Mouse (Mus musculus) liver, adult 2 months (tissue): ENCODE measurements around the gene Stpg4. TPM values are rescaled to one million over a fixed set of nuclear protein-coding genes. Genes with fewer than 3 reads are reported as not detected.

Source experiments
- DNase-seq: peaks from one replicate; pipeline ENCODE4 v3.0.0-alpha.2; 2011; ENCODE audit warnings: low read depth, low spot score; ENCODE audit errors: extremely low read depth
- H3K27ac ChIP-seq: fragments of 200-500 bp; replicated peaks from 2 replicates; pipeline ENCODE4 v1.5.1; 2012; ENCODE audit warnings: low read depth, mild to moderate bottlenecking, control low read depth, inconsistent platforms, low read length; ENCODE audit not compliant: insufficient read depth
- H3K27me3 ChIP-seq: fragments of 200-500 bp; 2 replicates; pipeline ENCODE4 v1.6.1; 2012; ENCODE audit warnings: mild to moderate bottlenecking, moderate library complexity, low read length, inconsistent platforms; ENCODE audit not compliant: control insufficient read depth, insufficient read depth
- H3K36me3 ChIP-seq: fragments of 200-500 bp; 2 replicates; pipeline ENCODE4 v1.6.1; 2012; ENCODE audit warnings: low read length, inconsistent platforms; ENCODE audit not compliant: control insufficient read depth, insufficient read depth
- H3K4me1 ChIP-seq: fragments of 200-500 bp; 2 replicates; pipeline ENCODE4 v1.6.1; 2011; ENCODE audit warnings: low read length; ENCODE audit not compliant: control insufficient read depth, insufficient read depth
- H3K4me3 ChIP-seq: fragments of 200-500 bp; 2 replicates; pipeline ENCODE4 v1.5.1; 2011; ENCODE audit warnings: low read depth, mild to moderate bottlenecking, control low read depth, low read length, moderate library complexity; ENCODE audit not compliant: insufficient read depth
- H3K79me2 ChIP-seq: fragments of 200-500 bp; 2 replicates; pipeline ENCODE4 v1.6.1; 2012; ENCODE audit warnings: inconsistent platforms, mild to moderate bottlenecking, low read length, moderate library complexity; ENCODE audit not compliant: control insufficient read depth, insufficient read depth
- H3K9ac ChIP-seq: fragments of 200-500 bp; 2 replicates; pipeline ENCODE4 v1.6.1; 2012; ENCODE audit warnings: low read depth, mild to moderate bottlenecking, control low read depth, inconsistent platforms, low read length
- CTCF ChIP-seq: fragments of 200-500 bp; IDR thresholded peaks from 2 replicates; pipeline ENCODE4 v1.5.1; 2011; ENCODE audit warnings: low read depth, low read length, control low read depth
- POLR2A ChIP-seq: fragments of 200-500 bp; IDR thresholded peaks from 2 replicates; pipeline ENCODE4 v1.6.1; 2011; ENCODE audit warnings: low read length, control low read depth; ENCODE audit not compliant: insufficient read depth; ENCODE audit errors: extremely low read depth
- WGBS: fragments of 180-500 bp; shearing (Covaris S2); methylation state at CpG from one replicate; pipeline ENCODE4 v1.1.7; 2018; 5-methylcytosine and 5-hydroxymethylcytosine counted together
- polyA plus RNA-seq: library from polyadenylated mRNA; depleted of rRNA; stranded (reverse); fragments of >200 nt; gene quantifications from 2 replicates; pipeline ENCODE4 v1.2.3, GENCODE M21; 2012
- total RNA-seq: library from RNA; depleted of rRNA; stranded (reverse); fragments of >200 nt; gene quantifications from 2 replicates; pipeline ENCODE4 v1.2.3, GENCODE M21; 2014

Gene Stpg4
- total and polyA plus RNA-seq, 2 experiments = not detected

GRCm38 (mm10) chr17:87445917-87446766 lies 18.6 kb upstream of the Stpg4 start:
- no peak for TF ChIP-seq CTCF
- no peak for TF ChIP-seq POLR2A
- Histone ChIP-seq H3K4me1 (peaks cover 7% of the 10 kb centered on the region), H3K4me3 (peak overlapping the region; percentile 85), H3K27ac (peak overlapping the region; percentile 70), H3K9ac (peak overlapping the region; percentile 87), H3K27me3 (no peaks in the 10 kb centered on the region), H3K36me3 (peaks cover 3% of the 10 kb centered on the region; the same call in 1 of the 2 replicates), H3K79me2 (peaks cover 19% of the 10 kb centered on the region; the same call in 1 of the 2 replicates)
- under 1% methylated on average over 74 of the region's 86 CpGs for WGBS
- DNase-seq = no peak

- Histone ChIP-seq H3K4me1 (peaks cover 9% of the 10 kb centered on the region), H3K36me3 (peaks cover 3% of the 10 kb centered on the region; the same call in 1 of the 2 replicates), H3K4me3 (peak overlapping the region; percentile 85), H3K27me3 (no peaks in the 10 kb centered on the region), H3K9ac (peak overlapping the region; percentile 87), H3K79me2 (peaks cover 19% of the 10 kb centered on the region; the same call in 1 of the 2 replicates), H3K27ac (no peak overlapping the region)
- peak; percentile 48 for DNase-seq
- under 1% methylated on average over 13 of the region's 13 CpGs for WGBS
- TF ChIP-seq POLR2A = no peak
- TF ChIP-seq CTCF = no peak
Observed at GRCm38 (mm10) chr17:87445337-87445916, 17.9 kb upstream of the Stpg4 start.

DNA sequence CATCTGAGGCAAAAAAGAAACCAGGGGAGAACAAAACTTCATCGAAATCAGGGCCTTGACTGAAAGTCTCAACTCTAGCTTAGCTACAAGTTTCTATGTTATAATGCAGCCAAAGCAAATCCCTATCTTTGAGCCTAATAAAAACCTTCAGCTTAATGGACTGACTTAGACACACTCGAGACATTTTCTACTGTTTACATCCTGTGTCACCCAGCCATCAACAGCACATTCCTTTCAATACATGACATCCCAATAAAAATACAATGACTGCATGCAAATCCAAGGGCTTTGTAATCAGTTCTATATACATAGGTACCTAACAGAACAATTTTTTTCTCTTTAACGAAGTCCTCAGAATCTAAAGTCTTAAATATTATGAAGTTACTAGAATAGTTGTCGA lies 17.2 kb upstream of the Stpg4 start:
- WGBS = 39% methylated on average over 4 of the region's 4 CpGs
- Histone ChIP-seq H3K79me2 (peaks cover 19% of the 10 kb centered on the region; the same call in 1 of the 2 replicates), H3K27ac (no peak overlapping the region), H3K36me3 (peaks cover 3% of the 10 kb centered on the region), H3K4me1 (peaks cover 9% of the 10 kb centered on the region), H3K9ac (no peak overlapping the region), H3K4me3 (no peak overlapping the region; the same call in 1 of the 2 replicates), H3K27me3 (no peaks in the 10 kb centered on the region)
- TF ChIP-seq POLR2A (no peak), CTCF (no peak)
- DNase-seq = no peak

DNA sequence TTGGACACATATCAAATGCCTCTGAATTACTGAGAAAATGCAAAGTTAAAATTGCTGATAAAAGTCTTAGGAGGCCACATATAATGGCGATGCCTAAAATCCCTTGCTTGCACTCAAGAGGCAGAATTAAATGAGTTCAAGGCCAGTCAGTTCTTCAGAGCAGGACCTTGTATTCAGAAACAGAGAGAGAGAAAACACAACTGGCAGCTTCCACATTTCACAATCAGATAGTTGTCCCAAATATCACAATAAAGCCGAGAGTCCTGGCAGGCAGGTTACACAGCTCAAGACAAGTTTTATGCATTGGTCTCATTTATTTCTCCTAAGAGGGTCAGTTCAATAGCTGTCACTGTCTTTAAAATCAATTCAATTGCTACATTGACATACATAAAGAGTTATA lies 14.0 kb upstream of the Stpg4 start:
- Histone ChIP-seq H3K27me3 (no peaks in the 10 kb centered on the region), H3K4me3 (no peak overlapping the region), H3K4me1 (peaks cover 17% of the 10 kb centered on the region), H3K36me3 (peaks cover 6% of the 10 kb centered on the region), H3K27ac (no peak overlapping the region; the same call in 1 of the 2 replicates), H3K9ac (no peak overlapping the region), H3K79me2 (peaks cover 23% of the 10 kb centered on the region)
- 5% methylated on average over 2 of the region's 2 CpGs for WGBS
- peak; percentile 75 for DNase-seq
- TF ChIP-seq POLR2A (no peak), CTCF (no peak)

- peaks cover 17% of the 10 kb centered on the region for H3K4me1 ChIP-seq
Observed at GRCm38 (mm10) chr17:87439441-87439840, 11.9 kb upstream of the Stpg4 start.

More at GRCm38 (mm10) chr17:87439441-87439840, 11.9 kb upstream of the Stpg4 start:
- no peak overlapping the region for H3K27ac ChIP-seq
- no peak overlapping the region for H3K4me3 ChIP-seq
- H3K36me3 ChIP-seq = peaks cover 20% of the 10 kb centered on the region
- H3K27me3 ChIP-seq = no peaks in the 10 kb centered on the region
- peak; percentile 29 for DNase-seq
- TF ChIP-seq CTCF (no peak), POLR2A (no peak)
- peaks cover 13% of the 10 kb centered on the region for H3K79me2 ChIP-seq
- 43% methylated on average over 2 of the region's 2 CpGs for WGBS
- H3K9ac ChIP-seq = no peak overlapping the region
